Mouse (Mus musculus) B cell, adult 2 months (primary cell): ENCODE measurements around the gene Zcrb1.
"Not testable (repeated sequence)": the region's sequence is repeated elsewhere in the genome, so short reads cannot be mapped to it uniquely, and the experiment has no call there.

Source experiments
- DNase-seq, 2 experiments: peaks; one replicate each; pipeline ENCODE4 v3.0.0; 2022

Gene Zcrb1

GRCm38 (mm10) chr15:93397826-93398698 is at the start of gene Zcrb1, which contains the start of gene Pphln1:
Zcrb1 (minus strand) TSS chr15:93398334.
Pphln1 (plus strand) TSS chr15:93398350.
- peak; percentile 89 to 92 for DNase-seq

- DNase-seq: no peak
These were observed 45.5 kb upstream of the Zcrb1 start for GRCm38 (mm10) chr15:93443676-93444075.

- peak; percentile 11 to 27 for DNase-seq
These were observed 44.1 kb upstream of the Zcrb1 start for GRCm38 (mm10) chr15:93442271-93442670.

- peak; percentile 68 for DNase-seq
These were observed 40.5 kb upstream of the Zcrb1 start for GRCm38 (mm10) chr15:93438663-93439062.

GRCm38 (mm10) chr15:93435998-93436397 is 37.9 kb upstream of the Zcrb1 start:
- no peak for DNase-seq

GRCm38 (mm10) chr15:93433811-93434210 is 35.7 kb upstream of the Zcrb1 start:
- DNase-seq: peak; percentile 21 to 38

- no peak for DNase-seq
These were observed 24.4 kb upstream of the Zcrb1 start for GRCm38 (mm10) chr15:93422537-93422936.

- DNase-seq: no peak
These were observed 22.5 kb upstream of the Zcrb1 start for GRCm38 (mm10) chr15:93420596-93420995.

- DNase-seq: no peak
These were observed 18.2 kb upstream of the Zcrb1 start for GRCm38 (mm10) chr15:93416300-93416699.

GRCm38 (mm10) chr15:93414456-93414855 is 16.3 kb upstream of the Zcrb1 start:
- DNase-seq: no peak

GRCm38 (mm10) chr15:93412445-93412844 is 14.3 kb upstream of the Zcrb1 start:
- no peak for DNase-seq

GRCm38 (mm10) chr15:93406492-93406891 is 8.4 kb upstream of the Zcrb1 start:
- no peak for DNase-seq

- no peak for DNase-seq
These were observed 7.4 kb upstream of the Zcrb1 start for GRCm38 (mm10) chr15:93405446-93405986.

- DNase-seq: no peak
These were observed 6.7 kb upstream of the Zcrb1 start for GRCm38 (mm10) chr15:93404849-93405248.

GRCm38 (mm10) chr15:93402730-93403129 is 4.6 kb upstream of the Zcrb1 start:
- DNase-seq: no peak

- no peak for DNase-seq
These were observed 3.3 kb upstream of the Zcrb1 start for GRCm38 (mm10) chr15:93401446-93401845.

- DNase-seq: peak in 1 of 2 experiments; percentile 15
These were observed 786 bp upstream of the Zcrb1 start for GRCm38 (mm10) chr15:93398699-93399540.

GRCm38 (mm10) chr15:93397269-93397668 is 865 bp downstream of the Zcrb1 start:
- DNase-seq: peak in 1 of 2 experiments; percentile 5

- no peak for DNase-seq
These were observed 16.8 kb downstream of the Zcrb1 start for GRCm38 (mm10) chr15:93381337-93381736.

- DNase-seq: peak; percentile 28 to 40
These were observed 19.0 kb downstream of the Zcrb1 start for GRCm38 (mm10) chr15:93379177-93379576.

GRCm38 (mm10) chr15:93375696-93376095 is 22.4 kb downstream of the Zcrb1 start:
- DNase-seq: no peak

GRCm38 (mm10) chr15:93372525-93373119 is 25.5 kb downstream of the Zcrb1 start:
- DNase-seq: not testable (repeated sequence)

GRCm38 (mm10) chr15:93371838-93372237 is 26.3 kb downstream of the Zcrb1 start:
- peak; percentile 16 for DNase-seq
